Mouse (Mus musculus) layer of hippocampus, adult 2 months (tissue): ENCODE results near the gene Nudt6. TPM values are rescaled to one million over a fixed set of nuclear protein-coding genes. Genes with fewer than 3 reads are reported as not detected.

Source experiments
- DNase-seq, 2 experiments: peaks; one replicate each; pipeline ENCODE4 v3.0.0; 2022; ENCODE audit warnings: low spot score in 2 of 2
- H3K27ac ChIP-seq: fragments of 200-600 bp; 2 replicates; pipeline ENCODE4 v1.8.1; 2022
- H3K4me3 ChIP-seq: fragments of 200-600 bp; 2 replicates; pipeline ENCODE4 v1.8.1; 2022; ENCODE audit warnings: mild to moderate bottlenecking
- CTCF ChIP-seq: fragments of 200-600 bp; conservative IDR thresholded peaks from 2 replicates; pipeline ENCODE4 v1.8.1; 2022; ENCODE audit warnings: antibody characterized with exemption, mild to moderate bottlenecking, moderate library complexity
- total RNA-seq, 2 experiments: library from RNA; stranded (reverse); gene quantifications; 2 replicates each; pipeline ENCODE4 v1.2.3; 2021

The Nudt6 gene
- total RNA-seq, 2 experiments from 2014 or later = 5.3 to 5.4 TPM

GRCm38 (mm10) chr3:37377926-37378325 lies 42.1 kb downstream of the Nudt6 start:
- TF ChIP-seq CTCF = no peak
- DNase-seq = no peak
- H3K4me3 ChIP-seq = no peak overlapping the region
- no peak overlapping the region for H3K27ac ChIP-seq

DNA sequence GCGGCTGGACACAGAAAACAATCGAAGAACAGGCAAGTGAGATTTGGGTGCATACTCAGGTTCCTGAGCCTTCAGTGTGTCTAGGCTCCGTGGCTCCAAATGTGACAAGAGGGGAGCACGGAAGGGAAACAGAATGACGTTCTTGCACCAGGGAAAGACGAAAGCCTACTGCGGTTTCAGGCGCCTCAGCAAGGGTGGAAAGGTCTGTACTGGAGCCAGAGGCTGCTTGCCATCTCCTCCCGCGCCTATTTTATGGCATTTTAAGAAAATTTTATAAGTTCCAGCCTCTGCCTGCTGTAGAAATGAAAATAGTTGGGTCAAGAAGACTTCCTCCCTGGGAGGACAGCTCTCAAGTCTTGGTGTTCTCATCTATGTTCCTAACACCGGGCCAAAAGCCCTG lies 46.3 kb downstream of the Nudt6 start:
- TF ChIP-seq CTCF = no peak
- H3K27ac ChIP-seq = no peak overlapping the region
- H3K4me3 ChIP-seq = no peak overlapping the region
- DNase-seq = no peak

GRCm38 (mm10) chr3:37370407-37370806 lies 49.6 kb downstream of the Nudt6 start:
- DNase-seq = no peak
- H3K27ac ChIP-seq = no peak overlapping the region
- H3K4me3 ChIP-seq = no peak overlapping the region
- no peak for TF ChIP-seq CTCF

- H3K4me3 ChIP-seq = no peak overlapping the region
- no peak for TF ChIP-seq CTCF
- H3K27ac ChIP-seq = no peak overlapping the region
- DNase-seq = no peak
Measured at GRCm38 (mm10) chr3:37366381-37367053, 53.5 kb downstream of the Nudt6 start.

DNA sequence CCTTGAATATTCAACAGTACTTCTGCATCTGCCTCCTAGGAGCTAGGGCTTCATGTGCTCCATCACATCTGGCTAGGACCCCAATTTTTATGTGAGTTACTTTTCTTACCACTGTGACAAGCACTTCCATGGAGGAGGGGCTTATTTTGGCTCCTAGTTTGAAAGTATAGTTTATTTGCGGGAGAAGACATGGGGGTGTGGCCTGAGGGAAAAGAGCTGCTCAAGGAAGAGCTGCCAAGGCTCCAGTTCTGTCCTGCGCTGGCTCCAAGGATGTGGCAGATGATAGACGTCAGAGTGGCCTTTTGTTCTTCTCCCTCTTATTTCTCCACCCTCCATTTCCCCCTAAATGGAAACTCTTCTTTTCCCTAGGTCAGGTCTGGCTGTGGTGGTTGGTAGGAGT lies 54.0 kb downstream of the Nudt6 start:
- DNase-seq = no peak
- Histone ChIP-seq H3K27ac (no peak overlapping the region), H3K4me3 (no peak overlapping the region)
- TF ChIP-seq CTCF = no peak

DNA sequence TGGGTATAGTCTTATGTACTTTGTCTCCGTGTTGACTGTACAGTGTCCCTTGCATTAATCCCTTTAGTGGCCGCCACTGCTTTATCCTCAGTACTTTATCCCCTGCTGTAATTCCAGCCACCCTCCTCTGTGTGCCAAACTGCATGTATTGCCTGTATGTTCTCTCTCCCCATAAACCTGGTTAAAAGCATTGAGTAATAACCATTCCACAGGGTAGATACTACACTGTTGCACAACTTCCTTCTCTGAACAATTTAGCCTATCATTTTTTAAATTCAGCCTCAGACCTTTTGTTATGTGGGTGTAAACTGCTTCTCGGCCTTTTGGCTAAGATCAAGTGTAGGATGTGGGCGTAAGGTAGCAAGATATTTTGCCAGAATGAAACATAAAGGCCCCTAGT lies 54.9 kb downstream of the Nudt6 start:
- no peak overlapping the region for H3K4me3 ChIP-seq
- DNase-seq = no peak
- no peak overlapping the region for H3K27ac ChIP-seq
- TF ChIP-seq CTCF = no peak

DNA sequence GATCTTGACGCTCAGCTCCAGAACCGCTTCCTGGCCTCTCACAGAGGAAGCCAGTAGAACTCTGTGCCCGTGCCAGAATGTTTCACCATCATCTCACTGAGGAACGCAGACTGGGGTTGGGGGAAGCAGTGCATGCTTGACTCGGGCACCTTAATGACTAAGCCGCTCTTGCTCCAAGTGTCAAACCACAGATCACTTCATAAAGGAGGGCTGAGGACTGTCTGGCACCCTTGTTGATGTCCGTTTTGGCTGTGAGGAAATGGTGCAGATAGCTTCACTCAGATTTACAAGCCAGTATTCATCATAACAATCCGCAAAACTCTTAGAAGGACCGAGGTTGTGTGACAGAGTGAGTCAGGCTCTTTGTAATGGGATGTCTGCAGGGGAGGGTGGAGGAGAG lies 59.3 kb downstream of the Nudt6 start:
- Histone ChIP-seq H3K4me3 (no peak overlapping the region), H3K27ac (no peak overlapping the region)
- no peak for TF ChIP-seq CTCF
- DNase-seq = no peak

Other genes starting within 250 kb of the Nudt6 start
- under 1 TPM in 1 of 2 experiments, not detected in 1; 0.26 TPM for gene Il21, start 187.6 kb downstream of the Nudt6 start, total RNA-seq
- gene Bbs12, start 107.7 kb downstream of the Nudt6 start, total RNA-seq = 1 to 10 TPM; 6.6 to 6.8 TPM
- gene Cetn4, start 107.5 kb downstream of the Nudt6 start, total RNA-seq = 10 to 100 TPM; 10.9 to 11.1 TPM
- 10 to 100 TPM in 1 of 2 experiments, 1 to 10 TPM in 1; 7.7 to 10.0 TPM for gene Fgf2, start 71.9 kb downstream of the Nudt6 start, total RNA-seq
- gene Spata5, start 315 bp downstream of the Nudt6 start, total RNA-seq = 10 to 100 TPM; 25.3 to 30.5 TPM
- gene Spry1, start 219.7 kb upstream of the Nudt6 start, total RNA-seq = 10 to 100 TPM; 12.1 to 13.1 TPM